Mouse (Mus musculus) limb, embryonic 13.5 days (tissue): ENCODE measurements around the gene Olfr313. TPM values are rescaled to one million over a fixed set of nuclear protein-coding genes. Genes with fewer than 3 reads are reported as not detected.
"Not testable (repeated sequence)": the region's sequence is repeated elsewhere in the genome, so short reads cannot be mapped to it uniquely, and the experiment has no call there.

Experiments
- ATAC-seq: fragments of 200-750 bp; cut with Nextera tagmentation; 2 replicates; pipeline ENCODE4 v1.8.0; 2017; ENCODE audit warnings: low read depth, moderate number of reproducible peaks, moderate TSS enrichment; ENCODE audit not compliant: low FRiP score
- H3K27ac ChIP-seq: fragments of 300-500 bp; sonication (generic); 2 replicates; pipeline ENCODE4 v1.5.1; 2015; ENCODE audit warnings: inconsistent platforms, mild to moderate bottlenecking, moderate library complexity
- H3K27me3 ChIP-seq: fragments of 300-500 bp; sonication (generic); 2 replicates; pipeline ENCODE4 v1.6.1; 2015; ENCODE audit warnings: mild to moderate bottlenecking, inconsistent platforms
- H3K36me3 ChIP-seq: fragments of 300-500 bp; sonication (generic); 2 replicates; pipeline ENCODE4 v1.6.1; 2015; ENCODE audit warnings: inconsistent platforms, mild to moderate bottlenecking, moderate library complexity
- H3K4me1 ChIP-seq: fragments of 300-500 bp; sonication (generic); 2 replicates; pipeline ENCODE4 v1.6.1; 2015; ENCODE audit warnings: inconsistent platforms
- H3K4me2 ChIP-seq: fragments of 300-500 bp; sonication (generic); replicated peaks from 2 replicates; pipeline ENCODE4 v1.6.1; 2015; ENCODE audit warnings: inconsistent platforms, mild to moderate bottlenecking, moderate library complexity
- H3K4me3 ChIP-seq: fragments of 300-500 bp; sonication (generic); 2 replicates; pipeline ENCODE4 v1.5.1; 2015; ENCODE audit warnings: moderate library complexity, mild to moderate bottlenecking, inconsistent platforms
- H3K9ac ChIP-seq: fragments of 300-500 bp; sonication (generic); 2 replicates; pipeline ENCODE4 v1.6.1; 2015; ENCODE audit warnings: mild to moderate bottlenecking, inconsistent platforms
- H3K9me3 ChIP-seq: fragments of 300-500 bp; sonication (generic); 2 replicates; pipeline ENCODE4 v1.6.1; 2016; ENCODE audit warnings: inconsistent platforms
- WGBS: fragments of 180-500 bp; shearing (Covaris S2); methylation state at CpG from one replicate; pipeline ENCODE4 v1.1.7; 2015; 5-methylcytosine and 5-hydroxymethylcytosine counted together
- polyA plus RNA-seq: library from polyadenylated mRNA; unstranded; fragments of >200 nt; fragmentation: Nextera tagmentation; extraction: Ambion mirVana; gene quantifications from 2 replicates; pipeline ENCODE4 v1.2.1, GENCODE M21; 2015

Olfr313 gene
- polyA plus RNA-seq, 1 experiment from 2014 or later: not detected

- no peak within 1 kb of the TSS for H3K27ac ChIP-seq
- H3K9me3 ChIP-seq: no peaks in the 10 kb centered on the region
- H3K9ac ChIP-seq: no peak within 1 kb of the TSS
- WGBS: 42% methylated on average over 14 of the region's 14 CpGs
- H3K27me3 ChIP-seq: no peaks in the 10 kb centered on the region
- no peaks in the 10 kb centered on the region for H3K4me1 ChIP-seq
- no peak within 1 kb of the TSS for H3K4me2 ChIP-seq
- no peak within 1 kb of the TSS for H3K4me3 ChIP-seq
- no peaks in the 10 kb centered on the region for H3K36me3 ChIP-seq
- ATAC-seq: no peak; the same call in 1 of the 2 replicates
Measured at GRCm38 (mm10) chr11:58801558-58802228, 13.1 kb upstream of the Olfr313 start, which contains the start of gene Fam183b. Fam183b (minus strand) TSS chr11:58801960.

GRCm38 (mm10) chr11:58803871-58804270, 10.9 kb upstream of the Olfr313 start:
- Histone ChIP-seq H3K4me1 (no peaks in the 10 kb centered on the region), H3K36me3 (no peaks in the 10 kb centered on the region), H3K9me3 (no peaks in the 10 kb centered on the region), H3K4me2 (no peak overlapping the region), H3K9ac (no peak overlapping the region), H3K4me3 (no peak overlapping the region), H3K27ac (no peak overlapping the region), H3K27me3 (no peaks in the 10 kb centered on the region)
- ATAC-seq: no peak
- WGBS: 62% methylated on average over 4 of the region's 4 CpGs

GRCm38 (mm10) chr11:58804393-58804792, 10.4 kb upstream of the Olfr313 start:
- H3K4me2 ChIP-seq: no peak overlapping the region
- H3K4me3 ChIP-seq: no peak overlapping the region
- no peak overlapping the region for H3K9ac ChIP-seq
- no peaks in the 10 kb centered on the region for H3K4me1 ChIP-seq
- H3K9me3 ChIP-seq: no peaks in the 10 kb centered on the region
- no peaks in the 10 kb centered on the region for H3K36me3 ChIP-seq
- no peak overlapping the region for H3K27ac ChIP-seq
- no peaks in the 10 kb centered on the region for H3K27me3 ChIP-seq
- ATAC-seq: no peak
- 85% methylated on average over 2 of the region's 2 CpGs for WGBS

GRCm38 (mm10) chr11:58812001-58812400, 2.8 kb upstream of the Olfr313 start:
- WGBS: 8% methylated on average over 1 of the region's 1 CpGs
- no peak overlapping the region for H3K4me2 ChIP-seq

GRCm38 (mm10) chr11:58815676-58816075, 876 bp downstream of the Olfr313 start:
- 71% methylated on average over 1 of the region's 1 CpGs for WGBS
- no peaks in the 10 kb centered on the region for H3K9me3 ChIP-seq
- no peak overlapping the region for H3K4me2 ChIP-seq
- H3K36me3 ChIP-seq: no peaks in the 10 kb centered on the region
- no peak for ATAC-seq
- H3K27ac ChIP-seq: no peak overlapping the region
- no peaks in the 10 kb centered on the region for H3K4me1 ChIP-seq
- no peak overlapping the region for H3K9ac ChIP-seq
- no peaks in the 10 kb centered on the region; the same call in 1 of the 2 replicates for H3K27me3 ChIP-seq
- H3K4me3 ChIP-seq: no peak overlapping the region

More at GRCm38 (mm10) chr11:58812001-58812400, 2.8 kb upstream of the Olfr313 start:
- Histone ChIP-seq H3K27me3 (no peaks in the 10 kb centered on the region; the same call in 1 of the 2 replicates), H3K4me3 (no peak overlapping the region), H3K4me1 (no peaks in the 10 kb centered on the region), H3K27ac (no peak overlapping the region), H3K9me3 (no peaks in the 10 kb centered on the region), H3K9ac (no peak overlapping the region), H3K36me3 (no peaks in the 10 kb centered on the region)
- ATAC-seq: no peak

- H3K4me1 ChIP-seq, H3K36me3 ChIP-seq, H3K9me3 ChIP-seq, ATAC-seq, H3K9ac ChIP-seq, H3K27me3 ChIP-seq, H3K4me2 ChIP-seq, H3K4me3 ChIP-seq, H3K27ac ChIP-seq: not testable (repeated sequence)
Measured at GRCm38 (mm10) chr11:58828937-58829336, 14.1 kb downstream of the Olfr313 start, which contains the start of gene Olfr312. Olfr312 (plus strand) TSS chr11:58829237.

- no peak for ATAC-seq
Measured at GRCm38 (mm10) chr11:58829764-58830163, 15.0 kb downstream of the Olfr313 start.

GRCm38 (mm10) chr11:58832541-58832940, 17.7 kb downstream of the Olfr313 start:
- H3K27ac ChIP-seq, H3K27me3 ChIP-seq, H3K9ac ChIP-seq, H3K4me1 ChIP-seq, H3K36me3 ChIP-seq, H3K4me3 ChIP-seq, ATAC-seq, H3K4me2 ChIP-seq, H3K9me3 ChIP-seq: not testable (repeated sequence)
- 64% methylated on average over 3 of the region's 3 CpGs for WGBS

More at GRCm38 (mm10) chr11:58829764-58830163, 15.0 kb downstream of the Olfr313 start:
- Histone ChIP-seq H3K36me3 (no peaks in the 10 kb centered on the region), H3K27ac (no peak overlapping the region), H3K4me2 (no peak overlapping the region), H3K9ac (no peak overlapping the region), H3K27me3 (no peaks in the 10 kb centered on the region), H3K4me3 (no peak overlapping the region), H3K4me1 (no peaks in the 10 kb centered on the region), H3K9me3 (no peaks in the 10 kb centered on the region)
- WGBS: 78% methylated on average over 3 of the region's 3 CpGs

GRCm38 (mm10) chr11:58838951-58839350, 24.2 kb downstream of the Olfr313 start, which contains the start of gene Olfr311:
Olfr311 (plus strand) TSS chr11:58839251.
- H3K27me3 ChIP-seq, ATAC-seq, H3K27ac ChIP-seq, H3K9me3 ChIP-seq, H3K4me3 ChIP-seq, H3K36me3 ChIP-seq, H3K4me2 ChIP-seq, H3K4me1 ChIP-seq, H3K9ac ChIP-seq: not testable (repeated sequence)

GRCm38 (mm10) chr11:58846919-58847461, 32.2 kb downstream of the Olfr313 start, which contains the start of gene Gm12258:
Gm12258 (plus strand) TSS chr11:58847158.
- Histone ChIP-seq H3K27me3 (no peaks in the 10 kb centered on the region), H3K9me3 (no peaks in the 10 kb centered on the region), H3K36me3 (peaks cover 30% of the 10 kb centered on the region), H3K4me3 (peak within 1 kb of the TSS; percentile 84), H3K4me1 (peaks cover 7% of the 10 kb centered on the region), H3K27ac (peak within 1 kb of the TSS; percentile 55; the same call in 1 of the 2 replicates), H3K4me2 (peak within 1 kb of the TSS; percentile 84), H3K9ac (peak within 1 kb of the TSS; percentile 87)
- WGBS: 1% methylated on average over 24 of the region's 24 CpGs
- ATAC-seq: peak; percentile 100

GRCm38 (mm10) chr11:58847636-58848035, 32.8 kb downstream of the Olfr313 start:
- H3K36me3 ChIP-seq: peaks cover 35% of the 10 kb centered on the region
- peaks cover 7% of the 10 kb centered on the region for H3K4me1 ChIP-seq
- no peaks in the 10 kb centered on the region for H3K9me3 ChIP-seq
- peak overlapping the region; percentile 84 for H3K4me3 ChIP-seq
- peak overlapping the region; percentile 84 for H3K4me2 ChIP-seq
- WGBS: 47% methylated on average over 9 of the region's 9 CpGs
- ATAC-seq: no peak
- H3K27ac ChIP-seq: no peak overlapping the region
- H3K9ac ChIP-seq: peak overlapping the region; percentile 87
- no peaks in the 10 kb centered on the region for H3K27me3 ChIP-seq

- Histone ChIP-seq H3K27ac (no peak overlapping the region), H3K9me3 (no peaks in the 10 kb centered on the region), H3K4me1 (peaks cover 7% of the 10 kb centered on the region), H3K4me3 (no peak overlapping the region), H3K36me3 (peaks cover 51% of the 10 kb centered on the region), H3K9ac (no peak overlapping the region), H3K4me2 (no peak overlapping the region), H3K27me3 (no peaks in the 10 kb centered on the region)
- ATAC-seq: no peak
- WGBS: 79% methylated on average over 2 of the region's 2 CpGs
Measured at GRCm38 (mm10) chr11:58849731-58850130, 34.9 kb downstream of the Olfr313 start.
